Mouse (Mus musculus): ENCODE measurements at regions not wholly inside any gene's neighbourhood (a gene's known extent, or its start where the extent isn't known, plus 50 kb on each side); places are given as distances from the start of the nearest gene placed in this dataset.
A peak's percentile ranks its signal among the peaks of the same experiment; 100 is the strongest.

DNA sequence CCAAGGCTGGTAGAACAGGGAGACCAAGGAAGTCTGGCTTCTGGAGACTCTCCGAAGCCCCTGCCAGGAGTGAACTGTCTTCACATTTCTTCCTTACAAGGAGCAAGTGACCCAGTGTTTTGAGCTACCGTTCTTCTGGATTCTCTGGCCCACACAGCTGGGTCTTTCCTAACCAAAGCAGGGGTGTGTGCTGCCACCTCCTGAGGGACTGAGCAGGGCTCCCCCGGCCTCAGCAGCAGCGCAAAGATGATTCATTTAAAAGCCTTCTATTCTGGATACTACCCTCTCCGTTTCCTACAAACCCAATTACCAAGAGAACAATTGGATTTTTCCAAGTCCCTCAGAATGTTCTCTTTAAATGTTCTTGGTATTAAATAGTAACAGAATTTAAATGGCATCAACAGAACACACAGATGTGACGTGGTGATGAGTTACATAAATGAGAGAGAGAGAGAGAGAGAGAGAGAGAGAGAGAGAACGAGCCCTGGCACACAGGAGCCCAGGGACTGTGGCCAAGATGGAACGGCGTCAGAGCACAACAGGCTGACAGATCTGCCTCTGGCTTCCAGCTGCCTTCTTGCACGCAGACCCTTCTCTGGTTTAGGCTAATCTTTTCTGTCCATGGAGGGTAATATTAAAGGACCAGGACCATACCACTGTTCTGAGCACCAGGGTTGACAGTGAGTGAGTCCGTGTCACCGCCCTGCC lies 191.6 kb downstream of the Agtpbp1 start:
- peak; percentile 14 for DNase-seq

GRCm38 (mm10) chr13:59392828-59393227 lies 192.2 kb downstream of the Agtpbp1 start:
- no peak for DNase-seq

DNA sequence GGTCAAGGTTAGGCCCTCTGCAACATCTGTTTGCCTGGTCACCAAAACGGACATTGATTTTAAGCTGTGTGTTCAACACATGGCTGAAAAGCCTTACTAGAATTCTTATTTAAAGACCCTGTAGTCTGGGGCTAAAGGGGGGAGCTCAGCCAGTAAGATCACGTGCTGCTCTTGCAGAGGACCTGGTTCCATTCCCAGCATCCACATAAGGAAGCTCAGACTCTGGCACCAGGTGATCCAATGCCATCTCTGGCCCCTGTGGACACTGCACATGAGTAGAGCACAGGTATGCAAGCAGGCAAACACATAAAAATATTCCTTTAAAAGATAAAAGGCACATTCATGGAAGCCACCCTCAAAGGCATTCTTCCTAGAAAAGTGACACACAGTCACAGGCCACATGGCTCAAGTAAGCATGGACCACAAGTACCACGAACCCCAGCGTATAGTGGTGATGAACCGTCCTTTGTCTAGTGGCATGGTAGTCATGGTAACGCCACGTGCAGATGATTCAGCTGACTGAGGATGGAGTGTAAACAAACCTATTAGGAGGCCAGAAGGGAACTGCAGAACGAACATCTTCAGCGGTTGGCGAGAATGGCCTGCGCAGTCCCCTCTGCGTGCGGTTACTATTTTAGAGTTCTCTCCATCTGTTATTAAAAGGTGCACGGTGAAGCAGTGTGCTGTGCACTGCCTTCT lies 197.3 kb downstream of the Agtpbp1 start:
- no peak for DNase-seq

DNA sequence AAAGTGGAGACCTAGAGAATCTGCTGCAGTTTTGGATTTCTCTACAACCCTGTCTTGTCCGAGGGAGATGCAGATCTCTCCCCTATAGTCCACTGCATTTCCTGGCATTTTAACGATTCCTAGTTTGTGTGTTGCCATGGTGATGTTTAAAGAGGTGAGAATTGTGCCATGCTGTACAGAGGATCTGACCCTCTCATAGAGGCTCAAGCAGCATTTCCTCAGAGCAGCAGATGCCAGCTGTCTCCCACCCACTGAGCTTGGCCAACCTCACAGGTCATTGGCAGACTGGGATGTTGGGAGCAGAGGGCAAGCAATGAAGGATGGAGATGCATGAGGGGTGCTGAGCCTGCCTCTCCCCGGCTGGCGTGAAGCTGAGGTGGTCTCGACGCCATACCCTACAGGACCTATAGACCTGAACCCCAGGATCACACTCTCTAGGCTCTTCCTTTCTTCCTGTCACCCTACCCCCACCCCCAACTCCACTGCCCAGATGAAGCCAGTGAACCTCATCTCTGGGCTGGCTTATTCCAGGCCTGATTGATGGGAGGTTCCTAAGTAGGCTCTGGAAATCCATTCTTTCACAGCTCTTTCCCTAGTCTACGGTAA lies 198.0 kb downstream of the Agtpbp1 start:
- DNase-seq, result no peak

DNA sequence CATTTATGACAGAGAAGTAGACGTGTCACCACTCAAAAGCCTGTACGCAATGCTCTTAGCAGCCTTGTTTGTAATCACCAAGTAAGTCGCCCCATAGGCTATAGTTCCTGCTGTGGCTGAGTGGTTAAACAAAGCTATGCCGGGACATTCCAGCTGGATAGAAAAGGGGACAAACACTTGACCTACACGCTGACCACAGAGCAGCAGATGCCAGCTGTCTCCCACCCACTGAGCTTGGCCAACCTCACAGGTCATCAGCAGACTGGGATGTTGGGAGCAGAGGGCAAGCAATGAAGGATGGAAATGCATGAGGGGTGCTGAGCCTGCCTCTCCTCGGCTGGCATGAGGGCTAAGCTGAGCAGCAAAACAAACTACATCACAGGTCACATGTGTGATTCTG lies 199.2 kb downstream of the Agtpbp1 start:
- DNase-seq, result no peak

GRCm38 (mm10) chr13:59370141-59370816 lies 214.7 kb downstream of the Agtpbp1 start:
- DNase-seq, result no peak

GRCm38 (mm10) chr13:59368550-59369449 lies 216.2 kb downstream of the Agtpbp1 start:
- no peak for DNase-seq

GRCm38 (mm10) chr13:59365460-59365859 lies 219.6 kb downstream of the Agtpbp1 start:
- DNase-seq, result peak; percentile 82

- DNase-seq, result no peak
These were observed 221.6 kb downstream of the Agtpbp1 start for GRCm38 (mm10) chr13:59363428-59363827.

GRCm38 (mm10) chr13:59361323-59361722 lies 223.7 kb downstream of the Agtpbp1 start:
- DNase-seq, result no peak

DNA sequence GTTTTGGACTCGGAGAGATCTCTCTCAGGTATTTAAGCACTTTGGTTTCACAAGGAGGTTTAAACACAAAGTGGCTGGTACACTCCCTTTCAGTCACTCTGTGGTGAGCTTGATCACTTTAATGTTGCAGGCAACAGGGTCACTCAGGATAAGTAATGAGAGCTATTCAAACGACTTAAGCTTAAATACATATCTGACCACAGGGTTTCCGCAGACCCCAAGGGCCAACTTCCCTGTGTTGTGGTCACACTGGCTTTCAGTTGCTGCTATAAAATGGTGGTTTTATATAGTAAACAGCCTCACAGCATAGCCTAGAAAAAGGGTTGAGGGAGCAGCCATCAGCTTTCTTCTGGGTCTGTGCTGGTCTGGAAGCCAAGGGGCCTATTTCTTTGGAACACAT lies 225.0 kb downstream of the Agtpbp1 start:
- no peak for DNase-seq

DNA sequence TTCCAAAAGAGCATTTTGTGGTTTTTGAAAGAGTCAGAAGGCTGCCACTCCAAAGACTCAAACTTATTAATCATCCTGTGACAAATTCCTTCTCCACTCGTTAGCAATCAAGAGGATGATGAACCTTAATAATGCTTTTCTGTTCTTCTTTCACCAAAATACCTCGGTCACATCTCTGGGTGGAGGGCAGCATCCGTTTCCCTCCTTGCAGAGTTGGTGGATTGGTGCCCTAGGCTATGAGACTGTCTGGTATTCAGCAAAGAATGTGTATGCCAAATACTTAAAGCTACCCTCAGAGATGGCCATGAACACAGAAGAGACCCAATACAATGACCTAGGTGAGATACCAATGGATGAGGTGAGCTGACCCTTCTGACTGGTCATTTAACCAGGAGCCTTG lies 226.6 kb downstream of the Agtpbp1 start:
- no peak for DNase-seq

- DNase-seq, result peak; percentile 5
These were observed 233.6 kb downstream of the Agtpbp1 start for GRCm38 (mm10) chr13:59351461-59351860.

DNA sequence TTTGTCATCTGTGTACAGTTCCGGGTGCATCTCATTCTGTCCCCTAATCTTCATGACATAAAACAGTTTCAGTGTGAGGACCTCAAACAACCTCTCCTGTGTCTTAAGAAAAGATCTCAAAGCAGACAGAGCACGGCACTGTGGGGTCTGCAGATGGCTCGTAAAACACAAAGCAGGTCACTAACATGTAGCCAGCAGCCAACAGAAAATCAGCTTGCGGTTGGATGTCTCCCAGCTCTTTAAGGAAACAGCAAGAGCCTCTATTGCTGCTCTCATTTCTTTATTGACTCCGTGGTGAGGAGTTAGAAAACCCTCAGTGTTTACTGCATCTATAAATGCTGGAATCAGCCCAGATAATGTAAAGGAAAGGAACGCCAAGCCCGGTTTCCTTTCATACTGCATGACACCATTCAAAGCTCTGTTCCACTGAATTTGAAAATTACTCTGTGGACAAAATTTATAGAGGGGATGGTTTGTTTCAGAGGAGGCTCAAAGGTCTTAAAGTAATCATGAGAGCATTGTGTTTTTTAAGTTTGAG lies 234.3 kb downstream of the Agtpbp1 start:
- DNase-seq, result no peak

DNA sequence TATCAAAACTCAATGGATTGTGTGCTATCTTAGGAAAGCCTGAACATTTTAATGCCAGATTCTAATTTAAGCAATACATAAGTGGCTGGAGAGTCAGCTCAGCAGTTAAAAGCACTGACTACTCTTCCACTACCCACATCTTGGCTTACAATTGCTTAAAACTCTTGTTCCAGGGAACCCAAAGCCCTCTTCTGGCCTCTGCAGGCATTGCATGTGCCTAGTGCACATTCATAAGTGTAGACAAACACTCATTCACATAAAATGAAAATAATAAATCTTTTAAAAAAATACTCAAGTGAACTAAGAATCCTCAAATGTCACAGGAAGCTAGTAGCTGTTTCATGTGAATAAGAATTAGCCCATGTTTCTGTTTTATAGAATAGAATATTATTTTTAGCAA lies 236.5 kb downstream of the Agtpbp1 start:
- DNase-seq, result no peak

- peak; percentile 62 for DNase-seq
These were observed 243.2 kb downstream of the Agtpbp1 start for GRCm38 (mm10) chr13:59341871-59342270.

DNA sequence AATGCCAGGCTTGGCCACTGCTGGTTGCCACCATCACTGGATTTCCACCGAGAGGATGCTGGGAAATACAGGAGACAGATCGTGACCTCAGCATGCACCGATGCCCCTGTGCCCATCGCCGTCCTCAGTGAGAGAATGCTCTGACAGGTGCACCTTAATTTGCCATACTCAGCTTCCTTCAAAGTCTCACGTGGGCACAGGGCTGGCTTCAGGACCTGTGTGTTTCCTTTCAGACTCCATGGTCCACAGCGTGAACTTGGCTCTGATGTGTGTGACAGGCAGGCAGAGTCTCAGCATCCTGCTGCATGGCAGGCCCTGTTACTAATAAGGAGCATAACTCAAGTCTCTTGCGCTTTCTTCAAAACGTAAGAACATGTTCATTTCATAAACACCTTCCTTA lies 246.6 kb downstream of the Agtpbp1 start:
- DNase-seq, result no peak

DNA sequence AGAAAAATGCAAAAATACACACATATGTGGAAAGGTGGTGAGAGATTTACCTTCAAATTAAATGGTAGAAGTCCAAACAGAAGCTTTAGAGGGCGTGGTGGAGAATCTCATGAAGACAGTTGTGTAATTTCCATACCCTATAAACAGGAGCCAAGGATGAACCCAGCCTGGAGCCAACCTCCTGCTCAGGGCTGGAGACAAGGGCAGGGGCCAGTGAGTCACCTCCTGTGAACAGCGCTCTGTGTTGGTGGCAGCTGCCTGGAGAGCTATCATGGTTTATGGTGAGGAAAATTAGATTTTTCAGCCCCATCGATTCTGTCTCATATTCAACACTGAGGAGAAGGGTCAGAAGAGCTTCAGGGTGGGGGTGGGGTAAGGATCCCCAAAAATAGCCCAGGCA lies 261.1 kb downstream of the Agtpbp1 start:
- no peak for DNase-seq

DNA sequence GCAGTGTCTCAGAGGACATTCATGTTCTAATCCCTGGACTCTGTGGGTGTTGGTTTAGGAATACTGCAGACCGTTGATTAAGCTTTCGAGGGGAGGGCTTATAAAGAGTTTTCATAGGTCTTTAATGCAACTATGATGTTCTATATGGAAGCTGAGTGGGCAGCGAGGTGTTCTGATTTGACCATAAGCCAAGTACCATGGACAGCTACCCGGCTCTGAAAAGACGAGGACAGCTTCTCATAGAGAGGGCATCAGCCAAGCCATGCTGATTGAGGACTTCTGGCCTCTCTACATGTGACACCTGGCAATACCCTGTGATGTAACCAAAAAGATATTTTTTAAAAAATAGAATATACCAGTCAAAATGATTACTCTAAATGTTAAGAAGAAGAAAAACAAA lies 261.6 kb downstream of the Agtpbp1 start:
- peak; percentile 25 for DNase-seq

GRCm38 (mm10) chr13:59320261-59320660 lies 264.8 kb downstream of the Agtpbp1 start:
- DNase-seq, result no peak

DNA sequence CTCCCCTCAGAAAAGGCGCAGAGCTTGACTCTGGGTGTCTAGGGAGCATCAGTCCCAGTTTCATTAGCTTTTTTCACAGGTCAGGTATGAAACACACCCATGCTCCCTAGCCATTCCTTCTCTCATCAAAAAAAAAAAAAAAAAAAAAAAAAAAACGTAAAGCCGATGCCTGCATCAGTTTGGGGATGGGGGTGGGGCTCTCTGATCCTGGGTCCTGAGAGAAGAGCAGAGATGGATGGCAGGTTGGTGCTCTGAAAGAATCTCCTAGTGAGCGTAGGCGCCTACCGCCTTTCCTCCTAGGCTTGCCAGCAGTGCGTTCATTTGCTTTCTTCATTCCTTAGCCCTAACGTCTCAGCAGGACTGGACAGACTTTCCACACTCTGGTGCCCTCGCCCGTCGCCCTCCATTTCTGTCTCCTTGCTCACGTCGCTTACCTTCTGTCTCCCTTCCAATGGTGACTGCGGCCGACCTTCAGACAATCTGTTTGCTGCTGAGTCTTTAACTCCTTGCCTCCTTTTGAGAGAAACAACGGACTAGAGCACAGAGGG lies 267.5 kb downstream of the Agtpbp1 start:
- no peak for DNase-seq
